ENCODE assay signal across 12 mouse cellular contexts in the genomic region with DNA sequence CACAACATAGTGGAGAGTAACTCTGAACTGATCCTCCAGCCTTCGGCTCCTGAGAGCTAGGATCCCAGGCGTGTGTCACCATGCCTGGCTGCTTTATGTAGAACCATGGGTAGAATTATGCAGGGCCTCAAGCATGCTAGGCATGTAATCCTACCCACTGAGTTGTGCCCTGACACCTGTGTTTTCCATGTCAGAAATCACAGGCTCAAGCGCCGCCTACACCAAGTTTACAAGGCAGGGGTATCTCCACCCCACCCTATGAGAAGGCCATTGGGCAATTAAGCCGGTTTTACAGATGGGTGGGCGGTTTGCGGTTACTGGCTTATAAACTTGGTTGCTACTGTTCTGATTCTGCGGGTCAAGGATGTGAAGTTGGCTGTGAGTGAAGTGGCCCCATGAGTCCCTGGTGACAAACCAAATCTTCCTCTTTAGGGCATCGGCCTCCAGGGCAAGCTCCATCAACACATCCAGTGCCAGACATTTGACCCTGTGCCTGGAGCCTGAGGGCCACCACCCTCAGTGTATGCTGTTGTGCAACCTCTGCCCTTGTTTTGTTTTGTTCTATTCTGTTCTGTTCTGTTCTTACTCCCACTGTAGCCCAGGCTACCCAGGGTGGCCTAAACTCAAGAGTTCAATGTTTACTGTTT. TPM values are rescaled to one million over a fixed set of nuclear protein-coding genes. Genes with fewer than 3 reads are reported as not detected.
DNase-seq lines count a peak whose midpoint lies in the region; ATAC-seq and TF ChIP-seq lines count a peak whose summit lies in the region.
"Had no signal": no experiment of that assay in that cellular context is flagged by ENCODE, and none has a peak within 500 bp of the region (broad histone marks: within the 10 kb centered on the region; RNA-seq: fewer than 3 reads in every experiment).

No protein-coding gene starts in this region.

- peaks cover 43% of the 10 kb centered on the region for H3K4me1 ChIP-seq in kidney, adult 2 months (ENCODE audit: control insufficient read depth, insufficient read depth, low read length)
- H3K4me1 ChIP-seq in ES-Bruce4 (ENCODE audit: control insufficient read depth, insufficient read depth, low read length): peaks cover 14% of the 10 kb centered on the region
- H3K4me1 ChIP-seq in embryonic facial prominence, embryonic 13.5 days: peaks cover 55% of the 10 kb centered on the region
- peaks cover 8% of the 10 kb centered on the region for H3K4me1 ChIP-seq in midbrain, embryonic 11.5 days (ENCODE audit: control insufficient read depth, insufficient read depth, low read length)

- H3K36me3 ChIP-seq in kidney, adult 2 months (ENCODE audit: control insufficient read depth, insufficient read depth, low read length): no peaks in the 10 kb centered on the region
- no peaks in the 10 kb centered on the region for H3K36me3 ChIP-seq in ES-Bruce4 (ENCODE audit: control insufficient read depth, insufficient read depth, low read length, poor library complexity, severe bottlenecking)
- H3K36me3 ChIP-seq in embryonic facial prominence, embryonic 13.5 days: no peaks in the 10 kb centered on the region
- H3K36me3 ChIP-seq in midbrain, embryonic 11.5 days (ENCODE audit: control insufficient read depth, insufficient read depth, low read length): no peaks in the 10 kb centered on the region
- H3K36me3 ChIP-seq: forebrain, embryonic 15.5 days had no signal

- no peak for TF ChIP-seq EP300 in ES-Bruce4 (IDR thresholded peaks at IDR 0.05; ENCODE audit: insufficient read depth, low read depth, low read length)

- no peaks in the 10 kb centered on the region for H3K9me3 ChIP-seq in ES-Bruce4 (replicated peaks; ENCODE audit: control insufficient read depth, insufficient read depth, low read length, poor library complexity, severe bottlenecking)
- no peaks in the 10 kb centered on the region for H3K9me3 ChIP-seq in embryonic facial prominence, embryonic 13.5 days
- H3K9me3 ChIP-seq in midbrain, embryonic 11.5 days (ENCODE audit: control insufficient read depth, low read length): no peaks in the 10 kb centered on the region
- H3K9me3 ChIP-seq: forebrain, embryonic 15.5 days had no signal

- DNase-seq in kidney, adult 2 months: no peak
- DNase-seq in kidney, adult 11 months: no peak
- DNase-seq in lung, postnatal 25 days (ENCODE audit: low spot score): peak; percentile 59
- no peak for DNase-seq in midbrain, embryonic 11.5 days (ENCODE audit: low spot score, missing footprints)
- DNase-seq in thymus, postnatal 25 days: no peak
- DNase-seq in frontal cortex, postnatal 25 days (ENCODE audit: low spot score in 2 of 2): no peak
- DNase-seq: cerebellum, postnatal 36 days; right cerebral cortex, adult 18-20 months had no signal

- H3K4me2 ChIP-seq in embryonic facial prominence, embryonic 13.5 days: no peak overlapping the region
- H3K4me2 ChIP-seq in midbrain, embryonic 11.5 days: no peak overlapping the region
- H3K4me2 ChIP-seq: forebrain, embryonic 15.5 days; heart, embryonic 11.5 days had no signal

- peak overlapping the region; percentile 37 for H3K27ac ChIP-seq in kidney, adult 2 months (ENCODE audit: insufficient read depth, low read depth, low read length)
- H3K27ac ChIP-seq in ES-Bruce4 (ENCODE audit: insufficient read depth, low read length): peak overlapping the region; percentile 57
- peak overlapping the region; percentile 72; the same call in 1 of the 2 replicates for H3K27ac ChIP-seq in embryonic facial prominence, embryonic 13.5 days
- H3K27ac ChIP-seq in midbrain, embryonic 11.5 days (ENCODE audit: low read depth, low read length): no peak overlapping the region
- H3K27ac ChIP-seq: forebrain, embryonic 15.5 days had no signal

- H3K27me3 ChIP-seq in kidney, adult 2 months (replicated peaks; ENCODE audit: control insufficient read depth, insufficient read depth, low read length): no peaks in the 10 kb centered on the region
- H3K27me3 ChIP-seq in ES-Bruce4 (ENCODE audit: control insufficient read depth, insufficient read depth, low read length, poor library complexity, severe bottlenecking): no peaks in the 10 kb centered on the region
- H3K27me3 ChIP-seq in embryonic facial prominence, embryonic 13.5 days: peaks cover 4% of the 10 kb centered on the region; the same call in 1 of the 2 replicates
- H3K27me3 ChIP-seq in midbrain, embryonic 11.5 days (ENCODE audit: control insufficient read depth, insufficient read depth, low read length): peaks cover 10% of the 10 kb centered on the region
- H3K27me3 ChIP-seq: forebrain, embryonic 15.5 days had no signal

- no peak overlapping the region for H3K9ac ChIP-seq in ES-Bruce4 (ENCODE audit: low read depth, poor library complexity, severe bottlenecking)
- no peak overlapping the region for H3K9ac ChIP-seq in embryonic facial prominence, embryonic 13.5 days
- no peak overlapping the region for H3K9ac ChIP-seq in midbrain, embryonic 11.5 days (ENCODE audit: low read length)
- H3K9ac ChIP-seq: forebrain, embryonic 15.5 days had no signal

- TF ChIP-seq POLR2A in kidney, adult 2 months (IDR thresholded peaks at IDR 0.05; ENCODE audit: low read depth, low read length): no peak
- TF ChIP-seq POLR2A in ES-Bruce4 (IDR thresholded peaks at IDR 0.05; ENCODE audit: insufficient read depth, low read length): no peak

- ATAC-seq in embryonic facial prominence, embryonic 13.5 days (ENCODE audit: insufficient number of reproducible peaks, insufficient read depth, low FRiP score, low TSS enrichment, low read depth): no peak
- no peak for ATAC-seq in midbrain, embryonic 11.5 days (ENCODE audit: low FRiP score)
- ATAC-seq: forebrain, embryonic 15.5 days had no signal

- 72% methylated on average over 9 of the region's 9 CpGs for WGBS in kidney, adult 2 months
- WGBS in embryonic facial prominence, embryonic 13.5 days: 82% methylated on average over 9 of the region's 9 CpGs
- 94% methylated on average over 9 of the region's 9 CpGs for WGBS in midbrain, embryonic 11.5 days

- H3K4me3 ChIP-seq in kidney, adult 2 months (ENCODE audit: insufficient read depth, low read depth, low read length): no peak overlapping the region
- 0 out of 2 replicates have a peak overlapping the region, but pooled peaks have one; percentile 0 for H3K4me3 ChIP-seq in ES-Bruce4 (ENCODE audit: low read depth, low read length)
- H3K4me3 ChIP-seq in embryonic facial prominence, embryonic 13.5 days: no peak overlapping the region
- H3K4me3 ChIP-seq in midbrain, embryonic 11.5 days (ENCODE audit: low read depth, low read length): no peak overlapping the region
- H3K4me3 ChIP-seq: forebrain, embryonic 15.5 days had no signal

- no peak for TF ChIP-seq CTCF in kidney, adult 2 months (conservative IDR thresholded peaks at IDR 0.05; ENCODE audit: insufficient read depth, insufficient read length, low read depth, low read length)
- TF ChIP-seq CTCF in ES-Bruce4 (IDR thresholded peaks at IDR 0.05; ENCODE audit: low read depth, low read length): no peak

RNA-seq across cellular contexts. Expression of a gene that starts 3.2 kb away (rescaled TPM):
- polyA plus RNA-seq in kidney, adult 2 months (2012; rRNA removed): 23.0 and 25.8 TPM in 2 replicates
- 17.7 and 19.1 TPM in 2 replicates for polyA plus RNA-seq in ES-Bruce4 (2011; ENCODE audit: insufficient read depth, insufficient read length, low read depth, missing spikeins)
- polyA plus RNA-seq in embryonic facial prominence, embryonic 13.5 days (2015; fragmentation: Nextera tagmentation; extraction: Ambion mirVana): 5.0 and 5.9 TPM in 2 replicates
- polyA plus RNA-seq in midbrain, embryonic 11.5 days (2014; fragmentation: Nextera tagmentation; extraction: Ambion mirVana): 1.3 and 1.8 TPM in 2 replicates

RNA-seq across cellular contexts. Expression of a gene that starts 10.7 kb away (rescaled TPM):
- polyA plus RNA-seq in kidney, adult 2 months (2012; rRNA removed): 48.1 and 49.3 TPM in 2 replicates
- polyA plus RNA-seq in ES-Bruce4 (2011; ENCODE audit: insufficient read depth, insufficient read length, low read depth, missing spikeins): 19.1 and 22.1 TPM in 2 replicates
- 43.5 and 54.4 TPM in 2 replicates for polyA plus RNA-seq in embryonic facial prominence, embryonic 13.5 days (2015; fragmentation: Nextera tagmentation; extraction: Ambion mirVana)
- polyA plus RNA-seq in midbrain, embryonic 11.5 days (2014; fragmentation: Nextera tagmentation; extraction: Ambion mirVana): 20.2 and 21.9 TPM in 2 replicates

RNA-seq across cellular contexts. Expression of a gene that starts 37.8 kb away (rescaled TPM):
- not detected in 2 replicates for polyA plus RNA-seq in kidney, adult 2 months (2012; rRNA removed)
- not detected in 2 replicates for polyA plus RNA-seq in ES-Bruce4 (2011; ENCODE audit: insufficient read depth, insufficient read length, low read depth, missing spikeins)
- not detected in 2 replicates for polyA plus RNA-seq in embryonic facial prominence, embryonic 13.5 days (2015; fragmentation: Nextera tagmentation; extraction: Ambion mirVana)
- polyA plus RNA-seq in midbrain, embryonic 11.5 days (2014; fragmentation: Nextera tagmentation; extraction: Ambion mirVana): not detected in 2 replicates
- polyA plus RNA-seq: forebrain, embryonic 15.5 days; heart, embryonic 11.5 days had no signal

RNA-seq across cellular contexts. Expression of a gene that starts 41.5 kb away (rescaled TPM):
- polyA plus RNA-seq in kidney, adult 2 months (2012; rRNA removed): 9.9 and 10.0 TPM in 2 replicates
- not detected in 2 replicates for polyA plus RNA-seq in ES-Bruce4 (2011; ENCODE audit: insufficient read depth, insufficient read length, low read depth, missing spikeins)
- 2.0 and 2.5 TPM in 2 replicates for polyA plus RNA-seq in embryonic facial prominence, embryonic 13.5 days (2015; fragmentation: Nextera tagmentation; extraction: Ambion mirVana)
- polyA plus RNA-seq in midbrain, embryonic 11.5 days (2014; fragmentation: Nextera tagmentation; extraction: Ambion mirVana): 4.2 TPM in 2 replicates
